Mouse (Mus musculus) urinary bladder, adult 2 months (tissue): ENCODE measurements around the gene Mcemp1. TPM values are rescaled to one million over a fixed set of nuclear protein-coding genes. Genes with fewer than 3 reads are reported as not detected.

ENCODE experiments used
- DNase-seq: peaks from one replicate; pipeline ENCODE4 v3.0.0; 2022; ENCODE audit warnings: low spot score
- polyA plus RNA-seq: library from polyadenylated mRNA; depleted of rRNA; stranded (reverse); fragments of >200 nt; gene quantifications from 2 replicates; pipeline ENCODE4 v1.2.3, GENCODE M21; 2012

The Mcemp1 gene
- polyA plus RNA-seq, 1 experiment, result 0.39 TPM

DNA sequence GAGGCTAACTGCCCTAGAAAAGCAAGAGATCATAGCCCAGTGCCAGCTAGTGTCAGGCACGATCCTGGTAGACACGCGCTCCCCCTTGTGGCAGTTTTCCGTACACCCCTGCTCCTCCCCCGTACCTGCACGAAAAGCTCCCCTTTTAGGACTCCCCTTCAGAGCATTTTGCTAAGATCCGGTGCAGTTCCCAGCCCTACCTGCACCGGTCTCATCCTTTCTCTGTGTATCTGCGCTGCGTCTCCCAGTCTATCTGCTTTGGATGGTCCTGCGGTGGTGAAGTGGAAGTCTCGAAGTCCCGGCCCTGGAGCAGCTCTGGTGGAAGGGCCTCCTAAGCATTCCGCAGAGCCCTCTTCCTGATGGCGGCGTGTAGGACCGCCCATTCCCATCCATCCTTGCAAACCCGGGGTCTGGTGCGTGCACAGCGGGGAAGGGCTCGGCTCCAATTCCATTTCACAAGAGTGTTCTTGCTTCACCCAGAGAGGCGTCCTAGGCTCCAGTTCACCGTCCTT lies 6.5 kb downstream of the Mcemp1 start, which contains the start of gene Fcor:
TSS of gene Fcor (minus strand) at position 383 of the 512 bp plus-strand sequence.
- DNase-seq, result peak; percentile 69

DNA sequence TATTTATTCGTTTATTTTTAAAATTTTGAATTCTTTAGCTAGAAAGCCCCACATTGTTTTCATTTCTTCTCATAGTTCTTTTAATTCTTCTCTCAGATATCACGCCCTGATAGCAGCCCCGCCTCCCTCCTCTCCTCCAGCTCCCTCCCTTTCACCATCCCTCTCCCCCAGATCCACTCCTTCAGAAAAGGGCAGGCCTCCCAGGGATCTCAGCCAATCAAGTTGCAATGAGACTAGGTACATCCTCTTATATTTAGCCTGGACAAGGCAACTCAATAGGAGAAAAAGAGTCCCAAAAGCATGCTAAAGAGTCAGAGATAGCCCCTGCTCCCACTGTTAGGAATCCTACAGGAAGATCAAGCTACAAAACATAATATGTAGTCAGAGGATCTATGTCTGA lies 9.1 kb downstream of the Mcemp1 start:
- no peak for DNase-seq

DNA sequence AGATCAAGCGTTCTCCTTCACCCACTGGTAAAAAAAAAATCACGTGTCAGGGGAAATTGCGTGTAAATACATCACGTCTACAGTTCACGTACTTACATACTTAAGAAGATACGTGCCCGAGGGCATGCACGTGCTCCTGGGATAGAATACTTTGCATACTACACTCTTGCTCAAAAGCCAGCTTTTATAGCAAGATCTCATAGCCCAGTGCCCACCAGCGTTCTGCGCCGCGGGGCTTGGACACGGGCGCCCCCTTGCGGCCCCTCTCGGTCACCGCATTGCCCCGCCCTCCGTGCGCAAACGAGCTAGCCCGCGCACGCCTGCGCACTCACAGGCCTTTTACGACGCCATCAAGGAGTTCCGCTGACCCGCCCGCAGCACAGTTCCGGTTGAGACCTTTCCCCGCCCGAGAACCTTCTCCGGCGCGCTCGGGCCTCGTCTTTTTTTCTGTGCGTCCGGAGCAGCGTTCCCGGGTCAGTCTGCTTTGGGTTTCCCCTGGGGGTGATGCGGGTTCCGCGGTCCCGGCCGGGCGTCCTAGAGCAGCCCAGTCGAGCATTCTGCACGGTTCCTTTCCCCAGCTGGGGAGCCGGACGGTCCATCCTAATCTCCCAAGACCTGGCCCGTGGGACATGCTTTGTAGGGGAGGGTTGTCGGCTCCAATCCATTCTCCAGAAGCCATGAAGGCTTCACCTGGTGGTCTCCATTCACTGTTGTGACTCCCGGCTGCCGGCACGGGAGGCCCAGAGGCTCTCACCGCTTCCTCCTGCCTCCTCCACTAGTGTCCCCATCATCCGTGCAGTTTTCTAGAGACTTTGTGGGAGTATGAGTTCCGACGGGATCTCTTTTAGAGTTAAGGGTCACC lies 10.8 kb downstream of the Mcemp1 start, which contains the start of gene Trappc5:
TSS of gene Trappc5 (plus strand) at position 169 of the 862 bp plus-strand sequence.
- peak; percentile 87 for DNase-seq

DNA sequence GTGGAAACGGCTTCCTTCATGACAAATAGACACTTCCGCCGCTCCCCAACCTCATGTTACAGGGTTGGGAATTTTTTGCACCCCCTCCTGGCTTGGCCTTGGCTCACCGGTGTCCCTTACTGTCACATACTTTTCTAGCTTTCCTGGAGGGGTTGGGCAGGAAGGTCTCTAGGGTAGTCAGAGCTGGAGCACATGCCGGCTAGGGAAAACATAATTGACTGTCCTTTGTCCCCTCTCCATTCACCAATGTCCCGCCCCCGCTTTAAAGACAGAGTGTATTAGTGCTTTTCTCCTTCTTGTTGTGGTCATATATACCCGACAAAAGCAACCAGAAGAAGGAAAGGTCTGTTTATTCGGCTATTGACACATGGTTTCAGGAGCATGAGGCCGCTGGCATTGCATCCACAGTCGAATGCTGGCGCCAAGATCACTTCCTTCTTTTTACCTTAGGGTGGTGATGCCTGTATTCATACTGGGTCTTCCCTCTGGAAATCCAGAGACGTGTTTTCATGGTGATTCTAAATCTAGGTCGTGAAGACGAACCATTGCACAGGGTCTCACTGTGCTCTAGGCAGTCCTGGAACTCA lies 11.5 kb downstream of the Mcemp1 start:
- DNase-seq, result no peak

DNA sequence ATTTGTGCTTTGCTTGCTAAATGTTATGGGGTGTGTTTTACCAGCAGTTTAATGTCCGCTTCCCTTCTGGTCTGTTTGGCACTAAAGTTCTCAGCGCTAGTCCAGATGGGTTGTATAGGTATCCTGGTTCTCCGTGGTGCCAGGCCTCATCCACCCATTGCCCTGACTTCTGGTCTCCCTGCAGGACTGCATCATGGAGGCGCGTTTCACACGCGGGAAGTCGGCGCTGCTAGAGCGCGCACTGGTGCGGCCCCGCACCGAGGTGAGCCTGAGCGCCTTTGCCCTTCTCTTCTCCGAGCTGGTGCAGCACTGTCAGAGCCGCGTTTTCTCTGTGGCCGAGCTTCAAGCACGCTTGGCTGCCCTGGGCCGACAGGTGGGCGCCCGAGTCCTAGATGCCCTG lies 13.3 kb downstream of the Mcemp1 start:
- no peak for DNase-seq

DNA sequence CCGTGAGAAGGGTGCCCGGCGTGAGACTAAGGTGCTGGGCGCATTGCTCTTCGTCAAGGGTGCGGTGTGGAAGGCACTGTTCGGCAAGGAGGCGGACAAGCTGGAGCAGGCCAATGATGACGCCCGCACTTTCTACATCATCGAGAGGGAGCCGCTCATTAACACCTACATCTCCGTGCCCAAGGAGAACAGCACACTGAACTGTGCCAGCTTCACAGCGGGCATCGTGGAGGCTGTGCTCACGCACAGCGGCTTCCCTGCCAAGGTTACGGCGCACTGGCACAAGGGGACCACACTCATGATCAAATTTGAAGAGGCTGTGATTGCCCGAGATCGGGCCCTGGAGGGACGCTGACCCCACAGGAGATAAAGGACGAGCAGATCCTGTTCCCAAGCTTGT lies 13.7 kb downstream of the Mcemp1 start:
- DNase-seq, result no peak

DNA sequence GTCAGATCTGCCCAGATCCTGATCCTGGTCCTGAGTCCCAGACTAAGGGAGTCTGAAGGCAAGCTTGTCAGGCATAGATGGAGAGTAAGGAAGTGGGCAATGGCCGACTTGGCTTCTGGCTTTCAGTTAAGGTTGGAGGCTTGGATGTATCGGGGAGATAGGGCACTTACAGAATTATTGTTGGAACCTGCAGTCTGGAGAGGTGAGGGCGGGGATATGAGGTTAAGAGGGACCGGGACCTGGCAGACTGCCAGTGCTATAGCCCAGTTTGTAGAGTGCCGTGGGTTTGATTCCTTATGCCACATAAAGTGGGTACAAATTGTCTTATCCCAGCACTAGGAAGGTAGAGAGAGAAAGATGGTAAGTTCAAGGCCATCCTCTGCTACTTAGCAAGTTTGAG lies 14.1 kb downstream of the Mcemp1 start:
- no peak for DNase-seq

DNA sequence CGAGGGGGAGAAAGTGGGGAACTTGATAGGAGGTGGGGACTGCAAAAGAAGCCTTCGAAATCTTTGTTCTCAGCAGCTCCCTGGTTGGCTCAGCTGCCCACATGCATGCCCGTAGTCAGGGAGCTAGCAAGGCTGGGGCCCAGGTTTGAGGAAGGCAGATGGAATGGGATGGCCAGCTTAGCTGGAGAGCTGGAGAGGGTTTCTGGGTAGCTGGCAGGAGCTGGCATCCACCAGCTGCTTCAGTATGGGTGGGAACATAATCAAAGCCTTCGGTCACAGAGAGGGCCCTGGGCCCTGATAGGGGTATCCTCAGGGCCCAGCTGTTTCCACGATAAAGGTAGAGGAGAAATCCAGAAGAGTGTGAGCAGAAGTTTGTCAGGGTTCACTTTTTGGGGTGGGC lies 16.9 kb downstream of the Mcemp1 start:
- no peak for DNase-seq

DNA sequence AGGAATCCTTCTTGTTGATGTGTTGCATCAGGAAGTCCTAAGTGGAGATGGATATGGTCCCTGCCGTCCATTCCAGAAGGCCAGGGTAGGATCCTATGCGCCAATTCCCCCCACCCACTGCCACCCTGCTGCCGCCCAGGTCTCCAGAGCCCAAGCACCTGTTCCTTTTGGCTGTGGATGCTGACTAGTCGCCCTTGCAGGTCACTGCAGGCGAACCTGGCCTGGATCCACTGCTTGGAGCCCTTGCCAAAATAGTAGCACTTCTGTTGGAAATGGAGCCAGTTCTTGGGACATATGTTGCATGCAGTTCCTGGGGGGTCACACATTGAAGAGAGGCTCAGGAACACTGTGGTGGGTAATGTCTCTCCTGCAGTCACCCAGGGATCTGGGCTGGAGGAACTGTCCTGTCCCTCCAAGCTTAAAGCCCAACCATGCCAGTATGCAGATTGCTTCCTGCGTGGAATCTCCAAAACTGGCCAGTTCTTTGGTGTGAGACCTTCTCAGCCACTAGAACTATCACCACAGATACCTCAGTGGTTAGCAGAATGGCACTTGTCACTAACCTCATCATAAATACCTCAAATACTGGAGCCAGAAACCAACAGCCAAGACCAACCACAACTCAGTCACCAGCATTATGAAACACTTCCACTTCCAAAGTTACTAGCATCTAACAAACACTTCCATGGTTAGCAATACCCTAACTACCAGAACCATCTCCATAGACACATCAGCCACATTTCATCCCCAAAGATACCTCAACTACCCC lies 18.0 kb downstream of the Mcemp1 start:
- no peak for DNase-seq

DNA sequence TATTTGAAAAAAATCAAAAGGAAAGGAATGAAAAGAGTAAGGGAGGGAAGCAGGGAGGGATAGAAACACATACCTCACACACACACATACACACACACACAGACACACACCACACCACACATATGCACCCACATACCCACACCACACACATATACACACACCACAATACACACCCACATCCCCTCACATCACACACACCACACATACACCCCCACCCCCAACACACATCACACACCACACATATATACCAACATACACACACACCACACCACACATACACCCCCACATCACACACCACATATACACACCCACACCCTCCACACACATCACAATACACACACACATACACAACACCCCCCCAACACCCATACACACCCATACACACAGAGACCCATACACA lies 19.0 kb downstream of the Mcemp1 start:
- DNase-seq, result no peak

DNA sequence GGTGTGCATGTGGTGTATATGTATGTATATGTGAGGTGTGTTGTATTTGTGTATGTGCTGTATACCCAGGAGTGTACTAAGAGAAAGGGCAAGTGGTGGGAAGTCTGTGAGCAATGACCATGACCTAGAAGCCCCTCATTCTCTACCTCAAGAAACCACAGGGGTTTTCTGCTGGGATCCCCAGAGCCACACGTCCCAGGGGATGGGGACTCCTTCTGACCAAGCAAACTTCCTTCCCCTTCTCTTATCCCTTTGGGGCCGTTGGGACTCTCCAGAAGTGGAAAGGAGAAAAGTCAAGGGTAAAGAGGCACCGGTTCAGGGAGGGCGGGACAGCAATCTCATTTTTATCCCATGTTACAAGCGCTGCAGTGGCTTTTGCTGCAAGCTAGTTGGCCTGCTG lies 19.9 kb downstream of the Mcemp1 start:
- DNase-seq, result no peak

DNA sequence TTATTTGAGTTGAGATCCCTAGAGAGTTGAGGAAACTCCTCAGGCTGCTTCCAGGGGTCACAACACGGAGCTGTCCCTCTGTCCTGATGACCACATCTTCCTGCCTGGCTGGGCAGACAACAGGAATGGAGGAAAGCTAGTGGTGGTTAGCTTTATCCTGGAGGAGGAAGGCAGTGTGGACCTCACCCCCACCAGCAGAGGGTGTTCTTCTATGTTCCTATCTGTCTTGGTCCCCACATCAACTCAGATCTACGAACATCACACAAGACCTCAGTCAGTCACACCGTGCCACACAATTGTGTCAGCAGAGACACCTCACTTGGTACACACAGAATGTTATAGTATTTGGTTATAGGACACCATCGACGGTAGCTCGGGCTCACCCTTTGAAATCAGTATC lies 22.0 kb downstream of the Mcemp1 start:
- DNase-seq, result no peak

DNA sequence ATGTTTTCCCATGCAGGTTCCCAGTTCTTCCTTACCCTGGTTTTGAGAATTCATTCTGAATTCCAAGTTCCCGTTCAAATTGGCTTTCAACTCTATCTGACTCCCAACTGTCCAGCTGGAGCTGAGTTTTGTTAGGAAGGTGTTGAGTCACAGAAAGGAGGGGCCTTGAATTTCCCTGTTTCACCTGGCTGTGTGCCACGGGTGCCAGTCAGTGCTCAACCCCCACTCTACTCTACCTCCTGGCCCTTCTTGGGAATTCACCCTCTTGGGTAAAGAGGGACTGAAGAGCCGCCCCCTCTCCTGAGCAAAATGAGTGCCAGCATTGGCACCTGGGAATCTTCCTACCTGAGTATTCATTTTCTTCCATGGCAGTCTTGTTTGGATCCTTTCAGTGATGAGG lies 25.2 kb downstream of the Mcemp1 start:
- no peak for DNase-seq

DNA sequence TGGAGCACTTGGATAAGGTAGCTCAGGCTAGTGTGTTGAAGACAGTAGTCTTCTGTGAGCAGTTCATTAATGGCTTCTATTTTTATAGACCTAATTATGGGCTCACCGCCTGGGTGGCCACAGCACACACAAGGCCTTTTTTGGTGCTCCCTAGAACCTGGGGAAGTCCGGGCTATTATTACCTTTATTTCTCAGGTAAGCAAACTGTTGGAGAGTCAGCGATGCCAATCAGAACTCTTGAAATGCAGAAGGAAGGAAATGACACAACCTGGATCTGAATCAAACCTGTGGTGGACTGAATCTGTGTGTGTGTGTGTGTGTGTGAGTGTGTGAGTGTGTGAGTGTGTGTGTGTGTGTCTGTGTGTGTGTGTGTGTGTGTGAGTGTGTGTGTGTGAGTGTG lies 28.6 kb downstream of the Mcemp1 start, which contains the start of gene Fcer2a:
TSS of gene Fcer2a (minus strand) at position 55 of the 400 bp plus-strand sequence.
- no peak for DNase-seq

DNA sequence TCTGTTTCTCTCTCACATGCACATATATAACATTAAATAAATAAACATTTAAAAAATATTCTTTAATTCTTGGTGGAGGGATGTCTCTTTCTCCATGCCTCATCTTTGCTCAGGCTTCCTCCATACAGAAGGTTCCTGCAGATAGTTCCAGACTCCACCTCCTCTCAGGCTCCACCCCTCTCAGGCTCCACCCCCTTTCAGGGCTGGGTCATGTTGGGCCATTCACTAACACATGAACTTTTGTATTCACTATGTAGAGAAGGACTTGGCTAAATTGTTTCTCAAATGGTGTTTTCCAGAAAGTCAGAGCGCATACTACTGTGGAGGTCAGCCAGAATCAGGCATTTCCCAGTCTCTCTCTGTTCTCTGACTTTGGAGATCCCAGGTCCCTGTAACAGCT lies 35.9 kb downstream of the Mcemp1 start:
- DNase-seq, result no peak

DNA sequence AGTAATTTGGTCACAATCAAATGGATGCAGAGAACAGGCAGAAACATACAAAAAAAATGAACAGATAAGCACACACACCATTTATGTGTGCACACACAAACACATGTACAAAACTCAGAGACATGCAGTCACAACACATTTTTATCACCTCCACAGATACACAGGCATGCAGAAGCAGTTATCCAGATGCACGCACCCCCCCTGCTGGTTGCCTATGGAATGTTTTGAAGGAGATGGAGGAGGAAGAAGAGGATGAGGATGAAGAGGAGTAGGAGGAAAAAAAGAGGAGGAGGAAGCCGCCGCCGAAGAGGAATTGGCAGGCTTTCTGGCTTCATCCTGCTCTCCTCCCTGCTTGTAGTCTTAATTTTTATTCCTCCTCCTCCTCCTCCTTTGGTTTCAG lies 40.2 kb downstream of the Mcemp1 start:
- DNase-seq, result no peak

DNA sequence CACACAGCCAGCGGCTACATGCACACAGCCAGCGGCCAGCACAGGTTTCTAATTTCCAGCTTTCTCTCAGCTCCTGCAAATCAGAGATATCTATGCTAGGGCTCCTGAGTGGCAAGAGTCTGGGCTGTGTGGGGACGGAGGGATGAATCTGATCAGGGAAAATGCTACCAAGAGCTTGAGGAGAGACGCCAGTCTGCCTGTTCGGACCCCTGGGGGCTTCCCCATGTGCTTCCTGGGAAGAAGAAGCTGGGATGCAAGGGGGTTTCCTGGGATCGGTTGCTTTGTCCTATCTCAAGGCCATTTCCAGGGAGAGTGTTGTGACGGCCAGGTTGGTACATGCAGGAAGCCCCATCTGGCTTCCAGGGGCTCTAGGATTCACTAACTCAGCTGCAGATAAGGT lies 42.1 kb downstream of the Mcemp1 start:
- DNase-seq, result no peak

DNA sequence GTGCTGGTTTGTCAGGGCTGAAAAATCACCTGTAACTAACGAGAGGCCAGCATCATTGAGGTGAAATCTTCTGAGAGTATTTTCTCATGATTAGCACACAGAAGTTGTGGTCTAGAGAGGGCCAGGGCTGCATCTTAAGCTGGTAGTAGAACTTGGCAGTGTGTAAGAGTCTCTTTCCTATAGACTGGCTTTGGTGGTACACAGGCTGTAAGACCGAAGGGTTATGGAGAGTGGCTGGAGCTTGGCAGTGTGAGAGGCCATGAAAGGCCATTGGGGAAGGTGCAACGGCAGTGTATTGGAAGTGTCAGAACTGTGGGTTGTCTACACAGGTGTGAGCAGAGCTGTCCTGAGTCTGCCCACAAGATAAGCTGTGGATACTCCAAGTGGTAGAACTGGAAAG lies 44.8 kb downstream of the Mcemp1 start:
- DNase-seq, result no peak

DNA sequence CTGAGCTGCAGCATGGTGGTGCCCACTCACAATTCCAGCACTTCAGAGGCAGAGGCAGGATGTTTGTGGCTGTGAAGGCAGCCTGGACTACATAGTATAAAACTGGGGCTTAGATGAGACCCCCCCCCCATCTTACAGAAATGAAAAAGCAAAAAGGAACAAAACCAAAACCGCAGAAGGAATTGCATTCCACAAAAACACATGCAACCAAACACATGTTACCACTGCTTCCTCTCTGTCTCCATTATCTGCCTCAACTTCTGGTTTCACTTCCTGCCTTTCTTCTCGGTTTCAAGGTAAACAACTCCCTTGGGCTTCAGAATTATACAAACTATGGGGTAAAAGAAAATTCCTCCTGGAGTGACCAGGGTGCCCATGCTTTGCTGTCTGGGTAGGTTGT lies 46.1 kb downstream of the Mcemp1 start:
- no peak for DNase-seq

DNA sequence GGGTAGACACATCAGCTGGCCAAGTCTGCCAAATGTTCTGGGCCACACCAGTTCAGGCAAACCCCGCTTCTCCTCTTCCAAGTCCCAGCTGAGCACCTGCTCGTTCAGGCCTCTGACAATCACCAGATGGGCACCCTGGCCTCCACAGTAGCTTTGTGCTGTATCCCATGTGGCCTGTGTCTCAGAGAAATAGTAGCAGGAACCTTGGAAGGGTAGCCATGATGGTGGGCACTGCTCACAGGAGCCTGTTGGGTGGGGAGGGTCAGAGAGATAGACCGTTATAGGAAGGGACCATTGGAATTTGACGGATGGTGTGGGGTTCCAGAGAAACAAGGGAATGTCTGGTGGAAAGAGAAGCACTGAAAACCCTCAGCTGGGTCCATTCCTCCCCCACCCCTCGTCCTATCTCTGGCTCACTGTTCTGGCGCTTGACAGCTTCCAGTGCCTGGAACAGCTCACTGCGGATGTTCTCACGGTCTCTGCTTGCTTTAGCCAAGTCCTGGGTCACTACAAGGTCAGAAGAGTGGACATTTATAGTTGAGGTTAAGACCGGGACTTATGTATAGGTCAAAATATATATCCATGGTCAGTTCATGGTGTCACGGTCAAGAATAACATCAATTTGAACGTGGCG lies 51.9 kb downstream of the Mcemp1 start:
- no peak for DNase-seq

DNA sequence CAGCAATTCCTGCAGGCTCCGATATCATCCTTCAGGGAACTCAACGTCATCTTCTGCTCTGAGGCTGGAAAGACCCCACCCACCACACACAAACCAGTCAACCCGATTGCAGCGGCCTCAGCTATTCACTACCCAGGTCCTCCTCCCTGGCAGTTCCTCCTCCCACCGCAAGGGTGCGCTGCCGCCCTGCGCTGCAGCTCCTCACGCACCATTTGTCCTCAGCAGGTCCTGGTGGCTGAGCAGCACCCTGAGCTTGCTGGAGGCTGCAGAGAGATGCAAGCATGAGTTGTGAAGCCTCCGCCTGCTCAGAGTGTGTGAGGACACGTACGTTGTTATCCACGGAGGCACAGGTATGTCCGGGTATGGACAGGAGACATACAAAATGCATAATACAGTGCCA lies 53.0 kb downstream of the Mcemp1 start:
- DNase-seq, result peak; percentile 49
